Mouse (Mus musculus): ENCODE measurements around the gene Cxcl17.

GRCm38 (mm10) chr7:25383891-25384290 lies 28.8 kb downstream of the Cxcl17 start:
- TF ChIP-seq TCF3 (IDR thresholded peaks at IDR 0.05; ENCODE audit: insufficient read length, low read depth): no peak
- no peak for TF ChIP-seq POLR2A (IDR thresholded peaks at IDR 0.05; ENCODE audit: insufficient read length, low read depth)
- no peak for TF ChIP-seq MAX (IDR thresholded peaks at IDR 0.05; ENCODE audit: low read depth)
